Mouse (Mus musculus) MN1 (cell line): ENCODE measurements around the gene Pelp1.
A peak's percentile ranks its signal among the peaks of the same experiment; 100 is the strongest.

Source experiments
- DNase-seq: peaks from one replicate; pipeline ENCODE4 v3.0.0-alpha.2; 2016; ENCODE audit warnings: low spot score

Gene Pelp1

GRCm38 (mm10) chr11:70409594-70410296, at the start of gene Pelp1:
Gene Pelp1, minus strand, starts transcription at chr11:70410031.
- DNase-seq = peak; percentile 96

GRCm38 (mm10) chr11:70458688-70459600, 49.1 kb upstream of the Pelp1 start, which contains the start of gene Zmynd15:
Gene Zmynd15, plus strand, starts transcription at chr11:70459433.
- no peak for DNase-seq

- DNase-seq = no peak
Observed at GRCm38 (mm10) chr11:70453261-70454044, 43.6 kb upstream of the Pelp1 start.

- DNase-seq = peak; percentile 98
Observed at GRCm38 (mm10) chr11:70451797-70452498, 42.1 kb upstream of the Pelp1 start, which contains the start of gene Med11. Gene Med11, plus strand, starts transcription at chr11:70451919.

GRCm38 (mm10) chr11:70450926-70451325, 41.1 kb upstream of the Pelp1 start:
- DNase-seq = no peak

GRCm38 (mm10) chr11:70447373-70447772, 37.5 kb upstream of the Pelp1 start:
- no peak for DNase-seq

- no peak for DNase-seq
Observed at GRCm38 (mm10) chr11:70446756-70447155, 36.9 kb upstream of the Pelp1 start.

- no peak for DNase-seq
Observed at GRCm38 (mm10) chr11:70444667-70445066, 34.8 kb upstream of the Pelp1 start.

GRCm38 (mm10) chr11:70443964-70444363, 34.1 kb upstream of the Pelp1 start:
- DNase-seq = no peak

GRCm38 (mm10) chr11:70441882-70442281, 32.1 kb upstream of the Pelp1 start:
- no peak for DNase-seq

- DNase-seq = no peak
Observed at GRCm38 (mm10) chr11:70440637-70441036, 30.8 kb upstream of the Pelp1 start.

- DNase-seq = no peak
Observed at GRCm38 (mm10) chr11:70438728-70439374, 29.0 kb upstream of the Pelp1 start.

- DNase-seq = no peak
Observed at GRCm38 (mm10) chr11:70437426-70437825, 27.6 kb upstream of the Pelp1 start.

GRCm38 (mm10) chr11:70435476-70435875, 25.6 kb upstream of the Pelp1 start:
- DNase-seq = no peak

- DNase-seq = no peak
Observed at GRCm38 (mm10) chr11:70433951-70434350, 24.1 kb upstream of the Pelp1 start.

GRCm38 (mm10) chr11:70433569-70433943, 23.7 kb upstream of the Pelp1 start:
- DNase-seq = no peak

- DNase-seq = peak; percentile 49
Observed at GRCm38 (mm10) chr11:70432895-70433568, 23.2 kb upstream of the Pelp1 start.

- DNase-seq = peak; percentile 97
Observed at GRCm38 (mm10) chr11:70432048-70432894, 22.4 kb upstream of the Pelp1 start, which contains the start of gene Arrb2. Gene Arrb2, plus strand, starts transcription at chr11:70432635.

- DNase-seq = peak; percentile 37
Observed at GRCm38 (mm10) chr11:70431574-70431973, 21.7 kb upstream of the Pelp1 start.
